Mouse (Mus musculus) kidney, postnatal 36 days (tissue): ENCODE results near the gene Aspscr1.
"Not testable (repeated sequence)": the region's sequence is repeated elsewhere in the genome, so short reads cannot be mapped to it uniquely, and the experiment has no call there.

Source experiments
- DNase-seq, 2 experiments: peaks; one replicate each; pipeline ENCODE4 v3.0.0; 2021 to 2022; ENCODE audit warnings: mixed read lengths in 2 of 2

The Aspscr1 gene

GRCm38 (mm10) chr11:120642939-120643600 is 29.7 kb upstream of the Aspscr1 start:
- peak in 1 of 2 experiments; percentile 26 for DNase-seq

- DNase-seq: peak; percentile 95 to 96
Observed at GRCm38 (mm10) chr11:120643601-120643987, 29.2 kb upstream of the Aspscr1 start, which contains the start of gene Pycr1. Gene Pycr1, minus strand, starts transcription at chr11:120643769.

DNA sequence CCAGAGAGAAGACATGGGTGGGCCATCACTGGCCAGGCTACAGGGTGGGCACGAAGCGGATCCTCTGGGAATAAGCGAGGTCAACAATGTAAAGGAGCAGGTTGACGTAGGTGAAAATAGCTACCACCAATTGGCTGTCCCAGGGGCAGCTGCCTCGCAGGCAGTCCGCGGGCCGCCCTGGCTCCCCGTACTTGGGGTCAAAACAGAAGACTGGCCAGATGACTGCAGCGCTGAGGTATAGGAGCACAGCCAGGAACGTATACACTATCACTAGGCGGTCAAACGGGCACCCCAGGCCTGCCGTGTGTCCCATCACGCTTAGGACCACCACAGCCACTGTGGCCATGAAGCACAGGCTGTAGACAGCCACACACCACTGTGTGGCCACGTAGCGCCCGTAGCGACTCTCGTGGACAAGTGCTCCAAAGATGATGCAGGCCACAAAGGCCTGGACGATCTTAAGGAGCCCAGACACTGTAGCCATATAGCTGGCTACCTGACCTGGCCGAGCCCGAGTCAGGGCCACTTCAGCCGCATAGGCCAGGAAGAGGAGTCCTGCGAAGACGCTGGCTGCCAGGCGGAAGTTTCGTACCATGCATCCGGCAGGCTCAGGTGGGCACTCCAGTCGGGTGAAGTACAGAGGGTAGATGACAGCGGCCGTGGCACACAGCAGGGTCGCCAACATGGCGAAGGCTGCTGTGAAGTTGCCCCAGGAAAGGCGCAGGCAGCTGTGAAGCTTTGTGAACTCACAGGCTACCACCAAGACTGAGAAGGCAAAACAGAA is 25.5 kb upstream of the Aspscr1 start:
- DNase-seq: no peak

- peak in 1 of 2 experiments; percentile 45 for DNase-seq
Observed at GRCm38 (mm10) chr11:120648001-120648476, 24.7 kb upstream of the Aspscr1 start, which contains the start of gene Myadml2. Gene Myadml2, minus strand, starts transcription at chr11:120648158.

- no peak for DNase-seq
Observed at GRCm38 (mm10) chr11:120651872-120652271, 20.9 kb upstream of the Aspscr1 start.

DNA sequence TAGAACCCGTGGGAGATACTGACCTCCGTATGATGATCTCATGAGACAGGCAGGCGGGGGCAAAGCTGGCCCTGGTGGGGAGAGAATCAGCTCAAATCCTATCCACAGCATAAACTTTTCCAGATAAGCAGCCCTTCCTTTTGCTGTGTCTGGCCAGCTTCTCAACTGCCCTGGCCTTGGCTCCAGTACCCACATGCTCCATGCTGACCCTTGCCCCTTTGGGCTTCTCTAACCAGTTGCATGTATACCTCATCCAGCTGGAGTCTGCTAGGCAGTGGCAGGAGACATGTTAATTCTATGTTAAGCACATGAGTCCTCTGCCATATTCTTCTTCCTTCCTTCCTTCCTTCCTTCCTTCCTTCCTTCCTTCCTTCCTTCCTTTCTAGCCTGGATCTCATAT is 18.0 kb upstream of the Aspscr1 start:
- peak in 1 of 2 experiments; percentile 44 for DNase-seq

GRCm38 (mm10) chr11:120657301-120657700 is 15.5 kb upstream of the Aspscr1 start:
- DNase-seq: peak; percentile 75 to 76

GRCm38 (mm10) chr11:120658876-120659410 is 13.8 kb upstream of the Aspscr1 start:
- DNase-seq: peak; percentile 85 to 95

DNA sequence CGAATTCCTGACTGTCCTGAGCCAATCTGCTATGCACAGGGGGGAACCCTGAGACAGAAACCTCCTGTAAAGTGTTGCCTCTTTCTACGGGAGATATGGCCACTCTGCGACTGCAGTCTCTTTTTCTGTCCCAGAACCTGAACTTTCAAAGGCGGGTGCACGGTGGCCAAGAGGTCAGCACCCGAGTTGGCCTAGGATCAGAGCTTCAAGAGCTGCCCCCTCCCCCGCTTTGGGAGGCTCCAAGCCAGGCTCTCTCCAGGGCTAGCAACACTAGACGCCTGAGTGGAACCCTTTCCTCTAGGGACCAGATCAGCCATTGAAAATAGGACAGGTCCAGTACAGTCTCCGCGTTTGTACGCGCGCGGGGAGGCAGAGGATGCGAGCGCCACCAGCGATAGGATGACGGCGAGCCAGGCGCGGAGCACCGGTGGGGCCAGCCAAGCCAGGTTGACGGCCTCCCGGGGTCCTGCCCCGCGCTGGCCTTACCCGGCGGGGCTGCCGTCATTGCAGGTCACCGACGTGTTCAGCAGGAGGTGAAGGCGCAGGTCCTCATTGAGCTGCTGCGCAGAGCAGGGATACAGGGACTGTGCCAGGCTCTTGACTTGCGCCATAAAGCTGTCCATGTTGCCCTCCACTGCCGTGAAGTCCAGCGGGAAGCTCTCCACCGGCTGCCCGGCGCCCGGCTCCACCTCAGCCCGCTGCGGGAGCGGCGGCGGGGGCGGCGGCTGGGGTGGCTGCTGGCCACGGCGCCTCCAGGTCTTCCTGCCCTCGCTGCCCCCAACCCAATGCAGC is 13.1 kb upstream of the Aspscr1 start:
- peak in 1 of 2 experiments; percentile 59 for DNase-seq

GRCm38 (mm10) chr11:120660301-120661075 is 12.3 kb upstream of the Aspscr1 start:
- peak; percentile 50 to 80 for DNase-seq

GRCm38 (mm10) chr11:120661076-120661460 is 11.7 kb upstream of the Aspscr1 start, which contains the start of gene Notum:
Gene Notum, minus strand, starts transcription at chr11:120661175.
- DNase-seq: no peak

- no peak for DNase-seq
Observed at GRCm38 (mm10) chr11:120662759-120663158, 10.0 kb upstream of the Aspscr1 start.

- DNase-seq: no peak
Observed at GRCm38 (mm10) chr11:120663714-120664113, 9.1 kb upstream of the Aspscr1 start.

- no peak for DNase-seq
Observed at GRCm38 (mm10) chr11:120665406-120665805, 7.4 kb upstream of the Aspscr1 start.

DNA sequence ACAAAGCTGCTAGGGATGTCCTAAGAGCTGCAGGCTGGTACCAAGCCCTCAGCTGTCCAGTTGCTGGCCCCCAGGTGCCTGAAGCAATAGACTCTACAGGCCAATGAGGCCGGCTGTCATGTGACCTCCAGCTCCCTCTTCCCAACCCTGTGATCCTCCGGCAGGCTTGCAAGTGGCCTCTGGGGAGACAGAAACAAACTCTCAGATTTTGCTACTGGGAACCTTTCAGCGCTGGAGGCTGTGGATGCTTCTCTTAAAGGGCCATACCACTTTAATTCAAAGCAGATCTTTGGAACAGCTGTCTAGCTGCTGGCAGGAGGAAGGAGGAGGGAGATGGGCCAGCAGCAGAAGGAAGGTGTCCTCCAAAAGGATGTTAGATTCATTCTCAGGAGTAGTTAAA is 6.2 kb upstream of the Aspscr1 start:
- no peak for DNase-seq

GRCm38 (mm10) chr11:120673594-120674122 is 885 bp downstream of the Aspscr1 start:
- DNase-seq: peak in 1 of 2 experiments; percentile 45

GRCm38 (mm10) chr11:120675875-120676274 is 3.1 kb downstream of the Aspscr1 start:
- not testable (repeated sequence) for DNase-seq

DNA sequence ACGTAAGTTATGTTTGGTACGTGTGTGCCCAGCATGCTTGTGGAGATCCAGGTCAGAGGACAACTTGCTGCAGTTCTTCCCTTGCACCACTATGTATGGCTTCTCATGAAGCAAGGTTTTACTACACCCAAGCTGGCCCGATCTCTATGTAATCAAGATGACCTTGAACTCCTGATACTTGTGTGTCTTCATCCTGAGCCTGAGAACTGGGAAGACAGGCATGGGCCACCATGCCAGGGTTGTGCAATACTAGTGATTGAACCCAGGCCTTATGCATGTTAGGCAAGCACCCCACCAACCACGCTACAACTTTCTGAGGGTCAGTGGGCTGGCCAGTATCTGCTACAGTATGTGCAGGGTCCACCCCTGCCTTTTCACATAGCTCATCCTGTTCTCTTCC is 4.2 kb downstream of the Aspscr1 start:
- DNase-seq: no peak

- peak; percentile 69 to 89 for DNase-seq
Observed at GRCm38 (mm10) chr11:120679909-120680308, 7.1 kb downstream of the Aspscr1 start.

DNA sequence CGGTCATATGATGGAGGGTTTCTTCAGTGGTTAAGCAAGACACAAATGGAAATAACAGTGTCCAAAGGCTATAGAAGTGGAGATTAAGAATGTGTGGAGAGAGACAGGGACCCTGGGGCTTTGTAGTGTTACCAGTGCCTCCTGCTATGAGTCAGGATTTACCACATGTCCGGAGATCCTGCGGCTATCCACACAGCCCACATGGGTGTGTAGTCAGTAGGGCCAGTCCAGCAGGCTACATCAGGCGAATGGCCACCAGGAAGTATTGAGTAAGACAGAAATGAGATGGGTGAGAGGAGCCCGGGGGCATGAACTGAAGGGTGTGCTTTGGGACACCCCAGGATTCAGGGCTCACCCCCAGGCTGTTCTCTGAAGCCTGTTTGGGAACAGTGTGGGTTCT is 9.9 kb downstream of the Aspscr1 start:
- DNase-seq: no peak

DNA sequence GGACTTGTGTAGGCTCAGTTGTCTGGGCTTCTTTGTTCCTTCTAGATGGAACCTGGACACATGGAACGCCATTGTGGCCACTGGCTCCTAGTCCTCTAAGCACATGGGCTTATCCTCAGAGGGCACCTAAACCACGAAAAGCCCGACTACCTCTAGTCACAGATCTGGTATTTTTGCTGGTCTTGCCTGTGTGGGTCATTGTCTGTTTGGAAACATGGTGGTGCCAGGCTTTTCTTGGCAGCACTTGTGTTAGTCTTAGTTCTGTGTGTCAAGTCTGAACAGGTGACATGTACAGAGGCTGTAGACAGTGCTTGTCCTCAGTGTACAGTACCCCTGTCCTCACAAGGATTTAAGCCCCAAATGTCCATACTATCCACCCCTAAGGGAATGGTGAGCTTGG is 10.8 kb downstream of the Aspscr1 start:
- no peak for DNase-seq

DNA sequence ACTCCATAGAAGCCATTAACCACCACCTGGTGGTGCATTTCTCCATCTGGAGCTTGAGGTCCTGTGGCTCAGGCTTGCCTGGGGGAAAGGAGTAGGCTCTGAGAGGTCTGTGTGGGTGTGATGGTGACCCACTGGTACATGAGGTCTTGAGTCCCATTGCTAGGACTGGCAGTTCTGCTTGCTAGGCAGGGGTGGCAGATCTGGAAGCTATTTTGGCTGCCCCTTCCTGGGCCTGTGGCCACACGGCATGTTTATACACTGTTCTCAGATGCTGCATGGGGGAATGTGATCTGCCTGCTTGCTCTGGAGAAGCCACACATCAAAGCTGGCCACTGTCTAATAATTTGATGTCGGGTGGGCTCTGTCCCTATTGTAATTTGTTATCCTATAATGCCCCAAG is 11.3 kb downstream of the Aspscr1 start:
- DNase-seq: no peak
